Mouse (Mus musculus) E14TG2a.4 (cell line): ENCODE measurements at regions not wholly inside any gene's neighbourhood (a gene's known extent, or its start where the extent isn't known, plus 50 kb on each side); places are given as distances from the start of the nearest gene placed in this dataset.

Experiments used
- H3K27me3 ChIP-seq: 2 replicates; pipeline ENCODE4 v1.6.1; 2014; ENCODE audit warnings: low read length, control low read depth; ENCODE audit not compliant: insufficient read depth
- H3K36me3 ChIP-seq: 2 replicates; pipeline ENCODE4 v1.6.1; 2014; ENCODE audit warnings: low read length, control low read depth; ENCODE audit not compliant: insufficient read depth
- H3K4me1 ChIP-seq: replicated peaks from 2 replicates; pipeline ENCODE4 v1.6.1; 2014; ENCODE audit warnings: low read depth, low read length, control low read depth
- H3K4me3 ChIP-seq: replicated peaks from 2 replicates; pipeline ENCODE4 v1.5.1; 2014; ENCODE audit warnings: mild to moderate bottlenecking, low read length
- H3K9me3 ChIP-seq: 2 replicates; pipeline ENCODE4 v1.6.1; 2014; ENCODE audit warnings: low read length, control low read depth
- CTCF ChIP-seq: conservative IDR thresholded peaks from 2 replicates; pipeline ENCODE4 v1.5.1; 2014; ENCODE audit warnings: low read length
- NANOG ChIP-seq: IDR thresholded peaks from 2 replicates; pipeline ENCODE4 v1.6.1; 2014; ENCODE audit warnings: borderline replicate concordance, low read length, mixed read lengths
- POU5F1 ChIP-seq: IDR thresholded peaks from 2 replicates; pipeline ENCODE4 v1.6.1; 2014; ENCODE audit warnings: low read length, borderline replicate concordance

GRCm38 (mm10) chr5:83610777-83611176 is 255.8 kb upstream of the Tecrl start:
- no peak overlapping the region for H3K4me3 ChIP-seq
- H3K36me3 ChIP-seq, result no peaks in the 10 kb centered on the region
- no peaks in the 10 kb centered on the region for H3K27me3 ChIP-seq
- peak; percentile 12; the same call in 1 of the 2 replicates for TF ChIP-seq CTCF
- no peak for TF ChIP-seq NANOG
- no peaks in the 10 kb centered on the region for H3K9me3 ChIP-seq
- H3K4me1 ChIP-seq, result no peaks in the 10 kb centered on the region

- no peaks in the 10 kb centered on the region for H3K4me1 ChIP-seq
- no peak for TF ChIP-seq NANOG
- no peak for TF ChIP-seq POU5F1
- TF ChIP-seq CTCF, result no peak
- no peaks in the 10 kb centered on the region for H3K27me3 ChIP-seq
- no peaks in the 10 kb centered on the region for H3K36me3 ChIP-seq
- H3K4me3 ChIP-seq, result no peak overlapping the region
- H3K9me3 ChIP-seq, result no peaks in the 10 kb centered on the region
Observed at GRCm38 (mm10) chr5:83593289-83593610, 238.3 kb upstream of the Tecrl start.

GRCm38 (mm10) chr5:83592587-83593288 is 237.7 kb upstream of the Tecrl start:
- no peaks in the 10 kb centered on the region for H3K36me3 ChIP-seq
- no peaks in the 10 kb centered on the region for H3K9me3 ChIP-seq
- no peaks in the 10 kb centered on the region for H3K4me1 ChIP-seq
- no peak overlapping the region for H3K4me3 ChIP-seq
- no peak for TF ChIP-seq POU5F1
- no peak for TF ChIP-seq CTCF
- TF ChIP-seq NANOG, result no peak
- no peaks in the 10 kb centered on the region for H3K27me3 ChIP-seq
